Mouse (Mus musculus) frontal cortex, adult 2 months (tissue): ENCODE measurements around the gene Phldb3. TPM values are rescaled to one million over a fixed set of nuclear protein-coding genes. Genes with fewer than 3 reads are reported as not detected.

ENCODE experiments used
- DNase-seq, 2 experiments: peaks; one replicate each; pipeline ENCODE4 v3.0.0; 2022; ENCODE audit warnings: low spot score in 1 of 2; ENCODE audit errors: extremely low spot score in 1 of 2
- polyA plus RNA-seq: library from polyadenylated mRNA; depleted of rRNA; stranded (reverse); fragments of >200 nt; gene quantifications from 2 replicates; pipeline ENCODE4 v1.2.3, GENCODE M21; 2012

Phldb3 gene
- polyA plus RNA-seq, 1 experiment, result 0.12 TPM

GRCm38 (mm10) chr7:24628685-24629610 lies 18.4 kb downstream of the Phldb3 start:
- DNase-seq, result peak in 1 of 2 experiments; percentile 37

- DNase-seq, result no peak
Measured at GRCm38 (mm10) chr7:24629672-24630071, 19.1 kb downstream of the Phldb3 start.

- no peak for DNase-seq
Measured at GRCm38 (mm10) chr7:24630116-24630880, 19.7 kb downstream of the Phldb3 start.

GRCm38 (mm10) chr7:24636264-24636663 lies 25.7 kb downstream of the Phldb3 start, which contains the start of gene Lypd3:
TSS of gene Lypd3 (plus strand) at chr7:24636550.
- DNase-seq, result no peak

- no peak for DNase-seq
Measured at GRCm38 (mm10) chr7:24637046-24637445, 26.5 kb downstream of the Phldb3 start.

GRCm38 (mm10) chr7:24638026-24638856 lies 27.7 kb downstream of the Phldb3 start:
- no peak for DNase-seq

GRCm38 (mm10) chr7:24640450-24640849 lies 29.9 kb downstream of the Phldb3 start:
- no peak for DNase-seq

GRCm38 (mm10) chr7:24642491-24642890 lies 31.9 kb downstream of the Phldb3 start:
- peak; percentile 8 to 53 for DNase-seq

GRCm38 (mm10) chr7:24644492-24644891 lies 33.9 kb downstream of the Phldb3 start:
- no peak for DNase-seq

GRCm38 (mm10) chr7:24644996-24645395 lies 34.4 kb downstream of the Phldb3 start:
- no peak for DNase-seq

GRCm38 (mm10) chr7:24646486-24646885 lies 35.9 kb downstream of the Phldb3 start:
- DNase-seq, result no peak

GRCm38 (mm10) chr7:24653681-24654080 lies 43.1 kb downstream of the Phldb3 start:
- DNase-seq, result peak in 1 of 2 experiments; percentile 49

- peak in 1 of 2 experiments; percentile 34 for DNase-seq
Measured at GRCm38 (mm10) chr7:24659737-24660357, 49.3 kb downstream of the Phldb3 start.

GRCm38 (mm10) chr7:24661118-24661904 lies 50.7 kb downstream of the Phldb3 start:
- no peak for DNase-seq

GRCm38 (mm10) chr7:24662575-24662974 lies 52.0 kb downstream of the Phldb3 start:
- DNase-seq, result peak; percentile 4 to 82

GRCm38 (mm10) chr7:24664301-24664700 lies 53.7 kb downstream of the Phldb3 start:
- DNase-seq, result no peak

- DNase-seq, result no peak
Measured at GRCm38 (mm10) chr7:24664959-24665358, 54.4 kb downstream of the Phldb3 start.

GRCm38 (mm10) chr7:24671944-24672439 lies 61.4 kb downstream of the Phldb3 start:
- DNase-seq, result no peak

GRCm38 (mm10) chr7:24676575-24676974 lies 66.0 kb downstream of the Phldb3 start, which contains the start of gene Tex101:
TSS of gene Tex101 (minus strand) at chr7:24676675.
- no peak for DNase-seq
